Mouse (Mus musculus) bone marrow, adult 2 months (tissue): ENCODE measurements around the gene B3gnt7.

Experiments
- CTCF ChIP-seq: fragments of 200-500 bp; IDR thresholded peaks from 2 replicates; pipeline ENCODE4 v1.5.1; 2011; ENCODE audit warnings: low read length, control low read depth; ENCODE audit not compliant: control insufficient read depth, insufficient read depth
- POLR2A ChIP-seq: fragments of 200-500 bp; IDR thresholded peaks from 2 replicates; pipeline ENCODE4 v1.6.1; 2011; ENCODE audit warnings: low read depth, mild to moderate bottlenecking, control low read depth, low read length, borderline replicate concordance; ENCODE audit not compliant: control insufficient read depth

GRCm38 (mm10) chr1:86307177-86307762, 4.6 kb downstream of the B3gnt7 start:
- TF ChIP-seq CTCF: no peak
- no peak for TF ChIP-seq POLR2A
